Mouse (Mus musculus): ENCODE measurements around the gene Dhx38. TPM values are rescaled to one million over a fixed set of nuclear protein-coding genes. Genes with fewer than 3 reads are reported as not detected.

The Dhx38 gene
- total and polyA plus RNA-seq, 3 experiments: 8.6 to 13.2 (median 13.1) TPM

DNA sequence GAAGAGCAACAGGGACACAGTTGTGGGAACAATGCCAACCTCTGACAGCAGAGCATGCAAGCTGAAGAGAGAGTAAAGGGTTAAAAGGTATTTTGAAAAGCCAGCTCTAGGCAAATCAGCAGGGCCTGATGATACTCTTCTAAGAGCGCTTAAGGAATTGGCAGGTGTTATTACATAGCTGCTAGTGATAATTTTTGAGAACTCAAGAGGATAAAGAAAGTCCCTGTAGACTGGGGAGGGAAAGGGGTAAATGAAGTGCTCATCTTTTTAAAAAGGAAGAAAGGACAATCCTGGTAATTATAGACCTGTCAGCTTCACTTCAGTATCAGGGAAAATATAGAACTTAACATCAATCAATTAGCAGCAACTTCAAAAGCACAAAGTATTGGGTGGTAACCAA is 62.1 kb downstream of the Dhx38 start:
- H3K4me1 ChIP-seq (ENCODE audit: control insufficient read depth, insufficient read depth, low read length): no peaks in the 10 kb centered on the region
- no peaks in the 10 kb centered on the region for H3K79me2 ChIP-seq (replicated peaks; ENCODE audit: control insufficient read depth, insufficient read depth, low read length)
- H3K36me3 ChIP-seq (ENCODE audit: control insufficient read depth, insufficient read depth, low read length): no peaks in the 10 kb centered on the region
- TF ChIP-seq CTCF (IDR thresholded peaks at IDR 0.05) (no peak), POLR2A (IDR thresholded peaks at IDR 0.05; ENCODE audit: insufficient read depth, low read depth, low read length) (no peak), EP300 (IDR thresholded peaks at IDR 0.05; ENCODE audit: insufficient read depth, low read depth, low read length) (no peak)
- no peak overlapping the region for H3K27ac ChIP-seq
- no peak overlapping the region for H3K4me3 ChIP-seq
- H3K9ac ChIP-seq (ENCODE audit: low read depth, low read length): no peak overlapping the region
- no peak for DNase-seq
- intact Hi-C loops (cut with DNase I): no loop called here
- H3K27me3 ChIP-seq (ENCODE audit: control insufficient read depth, insufficient read depth, low read length): no peaks in the 10 kb centered on the region
- 52% methylated on average over 1 of the region's 1 CpGs for WGBS

DNA sequence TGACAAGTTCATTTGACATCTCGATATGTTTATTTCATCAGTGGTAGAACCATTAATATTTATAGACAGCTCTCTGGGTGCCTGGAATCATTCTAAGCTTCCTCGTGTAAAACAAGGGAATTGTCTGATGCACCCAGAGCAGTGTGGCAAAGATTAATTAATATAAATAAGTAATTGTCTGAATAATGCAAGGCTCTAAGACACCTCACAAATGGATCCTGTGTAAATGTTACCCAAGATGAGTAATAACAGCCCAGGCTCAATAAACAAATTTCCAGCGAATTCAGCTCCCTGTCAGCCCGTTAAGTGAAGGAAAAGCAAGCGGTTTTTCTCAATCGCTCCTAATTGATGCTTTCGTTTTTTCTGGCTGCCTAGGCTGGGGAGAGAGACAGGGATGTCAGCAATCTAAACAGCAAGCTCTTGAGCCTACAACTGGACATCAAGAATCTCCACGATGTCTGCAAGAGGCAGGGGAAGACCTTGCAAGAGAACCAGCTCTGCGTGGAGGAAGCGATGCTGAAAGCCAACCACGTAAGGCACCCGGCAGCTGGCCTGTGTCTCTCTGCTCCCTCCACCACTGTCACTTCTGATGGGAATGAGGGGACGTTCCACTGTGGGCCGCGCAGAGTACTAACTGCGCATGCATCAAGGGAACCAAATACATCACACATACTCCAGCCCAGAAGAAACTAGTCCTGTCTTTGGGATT is 66.5 kb downstream of the Dhx38 start:
- Histone ChIP-seq H3K36me3 (ENCODE audit: control insufficient read depth, insufficient read depth, low read length) (no peaks in the 10 kb centered on the region), H3K4me1 (ENCODE audit: control insufficient read depth, insufficient read depth, low read length) (no peaks in the 10 kb centered on the region), H3K9ac (ENCODE audit: low read depth, low read length) (no peak overlapping the region), H3K27ac (no peak overlapping the region), H3K27me3 (ENCODE audit: control insufficient read depth, insufficient read depth, low read length) (no peaks in the 10 kb centered on the region), H3K79me2 (replicated peaks; ENCODE audit: control insufficient read depth, insufficient read depth, low read length) (no peaks in the 10 kb centered on the region), H3K4me3 (no peak overlapping the region)
- intact Hi-C loops (cut with DNase I): no loop called here
- DNase-seq: no peak
- TF ChIP-seq EP300 (IDR thresholded peaks at IDR 0.05; ENCODE audit: insufficient read depth, low read depth, low read length) (no peak), CTCF (IDR thresholded peaks at IDR 0.05) (no peak)
- WGBS: 75% methylated on average over 16 of the region's 16 CpGs

Other genes with a start within 250 kb of the Dhx38 start
- not detected for gene Pmfbp1, start 71.8 kb downstream of the Dhx38 start, total RNA-seq (2021)
- gene Pmfbp1, start 71.8 kb downstream of the Dhx38 start, polyA plus RNA-seq (2012; rRNA removed): not detected in 2 replicates
- 1 to 10 TPM; 4.2 to 5.1 TPM for gene Txnl4b, start within 50 bp of the Dhx38 start, total RNA-seq (2021)
- 4.8 and 5.0 TPM in 2 replicates for gene Txnl4b, start within 50 bp of the Dhx38 start, polyA plus RNA-seq (2012; rRNA removed)
- 1 to 10 TPM; 6.7 to 8.9 TPM for gene Hp, start 13.3 kb upstream of the Dhx38 start, total RNA-seq (2021)
- gene Hp, start 13.3 kb upstream of the Dhx38 start, polyA plus RNA-seq (2012; rRNA removed): 21.2 and 76.1 TPM in 2 replicates
- gene Dhodh, start 42.8 kb upstream of the Dhx38 start, total RNA-seq (2021): 10 to 100 TPM; 13.4 to 16.8 TPM
- 13.8 and 17.9 TPM in 2 replicates for gene Dhodh, start 42.8 kb upstream of the Dhx38 start, polyA plus RNA-seq (2012; rRNA removed)
- gene Pkd1l3, start 48.7 kb upstream of the Dhx38 start, total RNA-seq (2021): under 1 TPM in 1 of 2 experiments, not detected in 1; 0.08 TPM
- 0.14 TPM in 1 of 2 replicates, not detected in the other for gene Pkd1l3, start 48.7 kb upstream of the Dhx38 start, polyA plus RNA-seq (2012; rRNA removed)
- 10 to 100 TPM; 37.4 to 37.8 TPM for gene Ist1, start 127.4 kb upstream of the Dhx38 start, total RNA-seq (2021)
- 27.1 and 50.8 TPM in 2 replicates for gene Ist1, start 127.4 kb upstream of the Dhx38 start, polyA plus RNA-seq (2012; rRNA removed)
- 1 to 10 TPM; 4.9 to 7.0 TPM for gene Zfp821, start 139.7 kb upstream of the Dhx38 start, total RNA-seq (2021)
- gene Zfp821, start 139.7 kb upstream of the Dhx38 start, polyA plus RNA-seq (2012; rRNA removed): 4.3 and 5.6 TPM in 2 replicates
- gene Atxn1l, start 171.9 kb upstream of the Dhx38 start, total RNA-seq (2021): 10 to 100 TPM; 20.0 to 23.0 TPM
- 6.5 and 11.9 TPM in 2 replicates for gene Atxn1l, start 171.9 kb upstream of the Dhx38 start, polyA plus RNA-seq (2012; rRNA removed)
- 10 to 100 TPM; 38.3 to 39.0 TPM for gene Ap1g1, start 212.7 kb upstream of the Dhx38 start, total RNA-seq (2021)
- 20.4 and 39.3 TPM in 2 replicates for gene Ap1g1, start 212.7 kb upstream of the Dhx38 start, polyA plus RNA-seq (2012; rRNA removed)